Mouse (Mus musculus) adrenal gland, postnatal 14 days (tissue): Measurements from ENCODE around the gene Creg2. TPM values are rescaled to one million over a fixed set of nuclear protein-coding genes. Genes with fewer than 3 reads are reported as not detected.
"Not testable (repeated sequence)": the region's sequence is repeated elsewhere in the genome, so short reads cannot be mapped to it uniquely, and the experiment has no call there.

ENCODE experiments used
- DNase-seq: peaks from one replicate; pipeline ENCODE4 v3.0.0; 2021; ENCODE audit warnings: mixed read lengths
- long read RNA-seq, 2 experiments: library from polyadenylated mRNA; stranded (forward); transcript quantifications; one replicate each; pipeline ENCODE4 v2.0.0; 2021
- total RNA-seq: library from RNA; stranded (reverse); gene quantifications from 2 replicates; pipeline ENCODE4 v1.2.3, GENCODE M21; 2021

The Creg2 gene
- 0.04 and 0.86 TPM in 2 replicates for total RNA-seq
- long read RNA-seq, experiment 1 = 0 reads
- long read RNA-seq, experiment 2 = 0 reads

DNA sequence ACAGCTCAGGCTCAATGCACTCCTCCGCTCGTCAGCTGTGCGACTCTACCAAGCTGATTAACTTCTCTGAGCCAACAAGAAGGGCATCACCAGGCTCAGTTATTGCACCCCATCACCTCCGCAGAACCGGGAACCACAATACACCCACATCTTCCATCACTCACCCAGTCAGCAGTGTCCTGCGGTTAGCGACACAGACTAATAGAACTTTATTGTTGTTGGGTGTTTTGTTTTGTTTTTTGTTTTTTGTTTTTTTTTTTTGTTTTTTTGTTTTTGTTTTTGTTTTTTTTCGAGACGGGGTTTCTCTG, at the start of gene Creg2:
Gene Creg2 (minus strand): TSS at position 234 of the 308 bp plus-strand sequence.
- DNase-seq = no peak

GRCm38 (mm10) chr1:39700599-39701273, 49.5 kb upstream of the Creg2 start:
- DNase-seq = no peak

DNA sequence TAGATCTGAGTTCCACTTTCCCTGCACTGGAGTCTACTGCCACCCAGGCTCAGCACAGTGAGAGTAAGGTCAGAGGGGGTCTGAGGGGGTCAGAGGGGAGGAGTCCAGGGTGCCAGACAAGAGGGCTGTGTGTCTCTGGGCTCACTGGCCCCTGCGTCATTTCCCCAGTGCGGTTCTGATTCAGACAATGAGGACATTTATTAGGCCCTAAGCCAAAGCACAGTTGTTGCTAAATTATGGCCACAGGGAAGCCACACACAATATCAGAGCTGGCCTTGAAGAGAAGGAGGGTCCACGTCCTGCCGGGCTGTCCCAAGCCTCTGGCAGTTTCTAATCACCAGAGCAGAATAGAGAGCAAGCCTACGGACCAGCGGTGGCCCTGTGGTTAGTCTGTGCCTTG, 47.2 kb upstream of the Creg2 start:
- DNase-seq = peak; percentile 75

DNA sequence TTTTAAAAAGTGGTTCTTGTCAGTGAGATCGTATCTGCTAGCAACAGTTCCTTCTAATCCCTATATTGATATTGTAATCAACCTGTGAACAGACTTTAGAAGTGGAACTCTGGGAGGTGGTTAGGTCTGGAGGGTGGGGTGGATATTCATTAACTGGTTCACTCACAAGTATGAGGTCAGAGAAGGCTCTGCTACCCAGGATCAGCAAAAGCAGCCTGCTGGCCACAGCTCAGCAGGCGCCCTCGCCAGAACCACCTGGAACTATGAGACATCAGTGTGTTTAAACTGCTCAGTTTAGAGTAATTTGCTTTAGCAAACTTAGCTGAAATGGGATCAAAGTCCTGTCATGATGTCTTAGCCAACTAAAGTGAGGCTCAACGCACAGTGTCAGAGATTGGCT, 43.9 kb upstream of the Creg2 start:
- DNase-seq = no peak

- DNase-seq = no peak
Measured at GRCm38 (mm10) chr1:39694756-39695155, 43.5 kb upstream of the Creg2 start.

DNA sequence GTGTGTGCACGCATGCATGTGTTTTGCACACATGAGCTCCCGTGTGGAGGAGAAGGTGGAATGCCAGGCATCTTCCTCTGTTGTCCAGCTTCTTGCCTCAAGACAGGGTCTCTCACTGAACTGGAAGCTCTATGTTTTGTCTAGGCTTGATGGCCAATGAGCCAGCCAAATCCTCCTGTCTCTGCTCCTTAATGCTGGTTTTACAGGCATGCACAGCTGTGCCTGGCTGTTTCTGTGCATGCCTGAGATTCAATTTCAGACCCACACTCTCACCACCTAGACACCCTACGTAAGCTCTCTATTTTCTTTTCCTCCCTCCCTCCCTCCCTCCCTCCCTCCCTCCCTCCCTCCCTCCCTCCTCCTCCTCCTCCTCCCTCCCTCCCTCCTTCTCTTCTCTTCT, 40.7 kb upstream of the Creg2 start:
- no peak for DNase-seq

DNA sequence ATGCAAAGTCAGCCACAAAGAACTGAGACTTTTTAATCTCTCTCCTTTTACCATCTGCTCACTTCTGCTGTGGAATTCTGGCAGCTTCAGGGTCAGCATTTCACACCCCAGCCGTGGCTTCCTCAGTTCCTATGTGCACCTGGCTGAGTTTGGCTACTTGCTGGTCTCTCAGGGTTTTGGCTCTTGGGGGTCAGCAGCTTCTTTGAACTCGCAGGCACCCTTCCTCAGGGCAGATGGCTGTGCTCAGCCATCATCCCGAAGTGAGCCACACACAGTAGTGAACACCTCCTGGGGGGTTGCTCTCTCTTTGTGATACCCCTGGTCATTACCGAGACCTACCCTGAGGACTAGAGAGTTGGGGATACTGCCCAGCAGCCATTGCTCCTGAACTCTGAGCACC, 39.8 kb upstream of the Creg2 start:
- DNase-seq = no peak

GRCm38 (mm10) chr1:39688573-39688972, 37.3 kb upstream of the Creg2 start:
- no peak for DNase-seq

- DNase-seq = no peak
Measured at GRCm38 (mm10) chr1:39687279-39687678, 36.0 kb upstream of the Creg2 start.

DNA sequence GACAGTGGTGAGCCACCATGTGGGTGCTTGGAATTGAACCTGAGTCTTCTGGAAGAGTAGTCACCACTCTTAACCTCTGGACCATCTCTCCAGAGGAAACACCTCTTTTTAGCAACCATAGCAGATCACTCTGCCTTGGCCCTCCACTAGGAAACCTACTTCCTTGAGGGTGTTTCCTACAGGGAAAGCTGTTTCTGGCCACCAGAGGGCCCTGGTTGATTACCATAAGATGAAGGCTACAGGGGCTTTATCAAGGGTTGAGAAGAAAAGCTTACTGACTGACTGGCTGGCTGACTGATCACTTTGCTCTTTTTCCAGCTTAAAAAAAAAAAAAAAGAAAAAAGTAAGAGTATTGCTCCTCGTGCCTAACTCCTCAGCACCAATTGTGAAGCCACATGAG, 34.6 kb upstream of the Creg2 start:
- peak; percentile 88 for DNase-seq

DNA sequence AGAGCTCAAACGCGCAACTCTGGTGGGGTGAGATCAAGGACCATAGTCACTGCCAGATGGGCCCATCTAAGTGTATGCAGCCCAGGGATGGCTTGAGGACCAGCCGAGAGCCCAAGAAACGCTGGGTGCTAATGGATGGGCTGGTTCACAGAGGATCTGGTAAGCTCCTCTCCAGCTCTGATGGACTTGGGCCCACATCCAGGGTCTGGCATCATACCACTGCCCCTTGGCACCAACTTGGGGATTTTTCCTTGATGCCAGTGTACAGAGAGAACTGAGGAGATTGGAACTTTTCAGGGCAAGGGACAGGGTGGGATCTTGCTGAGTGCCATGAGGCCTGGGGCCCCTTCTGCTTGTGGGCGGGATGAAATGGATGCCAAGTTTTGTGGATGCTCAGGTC, 30.4 kb upstream of the Creg2 start:
- DNase-seq = no peak

DNA sequence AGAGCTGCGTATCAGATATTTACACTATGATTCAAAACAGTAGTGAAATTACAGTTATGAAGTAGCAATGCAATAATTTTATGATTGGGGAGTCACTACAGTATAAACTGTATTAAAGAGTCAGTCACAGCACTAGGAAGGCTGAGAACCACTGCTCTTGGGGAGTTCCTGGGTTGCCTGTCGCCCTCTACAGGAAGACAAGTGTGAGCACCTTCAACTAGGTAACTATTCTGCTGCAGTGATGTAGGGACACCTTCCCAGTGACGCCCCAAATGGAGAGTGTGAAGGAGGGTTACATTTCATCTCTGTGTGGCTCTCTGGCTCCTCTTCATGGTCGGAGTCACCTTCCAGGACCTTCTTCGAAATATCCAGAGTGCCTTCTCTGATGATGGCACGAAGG, 29.3 kb upstream of the Creg2 start:
- DNase-seq = no peak

DNA sequence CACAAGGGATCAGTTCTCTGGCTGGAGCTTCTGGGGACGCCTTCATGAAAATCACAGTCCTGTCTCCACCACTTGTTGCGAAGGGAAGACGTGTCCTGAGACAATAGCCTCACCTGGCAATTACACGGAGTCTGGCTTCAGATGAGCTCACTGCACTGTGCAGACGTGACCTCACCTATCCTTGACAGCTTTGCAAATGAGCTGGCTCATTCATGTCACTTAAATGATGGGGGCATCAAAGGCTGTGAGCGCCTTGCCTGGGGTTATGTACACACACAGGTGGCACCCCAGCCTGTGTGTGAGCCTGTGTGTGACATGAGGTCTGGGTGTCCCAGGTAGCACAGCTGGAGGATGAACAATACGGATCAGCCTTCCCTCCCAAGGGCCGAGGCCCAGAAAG, 27.6 kb upstream of the Creg2 start:
- DNase-seq = no peak

DNA sequence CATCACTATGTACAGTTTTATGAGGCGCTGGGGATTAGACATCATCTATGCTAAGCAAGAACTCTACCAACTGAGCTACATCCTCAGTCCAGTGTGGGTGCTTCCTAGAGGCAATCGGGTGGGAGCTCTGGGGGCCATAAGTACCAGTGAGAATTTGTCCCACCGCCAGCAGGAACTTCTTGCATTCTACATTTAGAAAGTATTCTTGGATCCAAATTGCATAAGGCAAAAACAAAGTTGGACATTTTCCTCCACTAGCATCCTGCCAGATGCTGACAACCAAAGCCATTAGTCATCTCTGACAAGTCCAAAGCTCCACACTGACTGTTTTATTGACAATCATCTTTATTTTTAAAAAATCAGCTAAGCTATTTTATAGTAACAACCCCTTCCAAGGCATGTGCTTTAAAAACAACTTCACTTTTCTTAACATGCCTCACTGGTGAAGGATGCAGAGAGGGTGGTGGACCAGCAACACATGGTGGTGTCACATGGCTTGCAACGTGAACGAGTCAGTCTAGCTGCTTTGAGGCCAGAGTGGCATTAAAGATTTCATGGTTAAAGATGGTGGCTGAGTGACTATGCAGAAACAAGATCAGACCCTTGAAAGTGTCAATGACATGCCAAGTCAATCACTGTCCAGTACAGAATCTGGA, 25.1 kb upstream of the Creg2 start:
- no peak for DNase-seq

GRCm38 (mm10) chr1:39672362-39673105, 21.3 kb upstream of the Creg2 start:
- DNase-seq = no peak

GRCm38 (mm10) chr1:39670211-39670935, 19.1 kb upstream of the Creg2 start:
- peak; percentile 32 for DNase-seq

DNA sequence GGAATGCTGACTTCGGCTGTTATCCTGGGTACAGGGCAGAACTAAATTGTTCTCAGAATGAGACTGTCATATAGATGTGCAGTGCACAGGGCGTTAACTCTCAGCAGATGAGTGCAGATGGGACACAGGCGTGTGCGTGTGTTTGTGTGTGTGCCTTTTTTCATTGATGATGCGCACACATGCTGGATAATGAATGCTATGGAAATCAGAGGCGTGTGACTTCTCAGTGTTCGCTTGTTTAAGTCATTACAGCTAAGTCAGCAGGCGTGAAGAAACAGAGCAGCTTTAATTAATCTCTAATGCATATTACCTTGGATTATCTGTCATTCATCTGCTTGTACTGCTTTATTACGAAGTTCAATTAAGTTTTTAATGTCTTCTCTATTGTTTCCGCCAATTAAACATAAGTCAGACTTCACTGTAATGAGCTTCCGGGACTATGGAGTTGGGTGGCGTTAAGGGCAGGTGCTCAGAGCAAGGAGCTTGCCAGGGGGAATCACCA, 15.5 kb upstream of the Creg2 start:
- no peak for DNase-seq

GRCm38 (mm10) chr1:39664039-39664625, 12.9 kb upstream of the Creg2 start:
- no peak for DNase-seq

DNA sequence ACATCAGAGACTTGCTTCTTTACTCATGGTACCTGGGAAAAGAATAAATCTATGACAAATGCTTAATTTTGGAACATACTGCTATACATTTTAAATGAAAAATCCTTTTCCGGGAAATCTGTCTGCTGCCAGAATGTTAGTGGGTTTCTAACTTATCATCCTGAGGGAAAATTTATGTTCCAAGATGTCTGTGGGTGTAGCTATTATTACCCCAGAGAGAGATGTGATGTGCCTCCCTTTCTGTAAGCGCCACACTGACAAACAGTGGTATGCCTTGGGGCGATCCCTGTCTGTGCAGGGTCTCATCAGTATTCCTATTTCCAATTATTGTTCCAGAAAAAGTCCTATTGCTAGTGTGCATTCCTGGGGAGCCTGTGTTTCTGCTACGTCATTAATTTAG, 11.8 kb upstream of the Creg2 start:
- DNase-seq = no peak

DNA sequence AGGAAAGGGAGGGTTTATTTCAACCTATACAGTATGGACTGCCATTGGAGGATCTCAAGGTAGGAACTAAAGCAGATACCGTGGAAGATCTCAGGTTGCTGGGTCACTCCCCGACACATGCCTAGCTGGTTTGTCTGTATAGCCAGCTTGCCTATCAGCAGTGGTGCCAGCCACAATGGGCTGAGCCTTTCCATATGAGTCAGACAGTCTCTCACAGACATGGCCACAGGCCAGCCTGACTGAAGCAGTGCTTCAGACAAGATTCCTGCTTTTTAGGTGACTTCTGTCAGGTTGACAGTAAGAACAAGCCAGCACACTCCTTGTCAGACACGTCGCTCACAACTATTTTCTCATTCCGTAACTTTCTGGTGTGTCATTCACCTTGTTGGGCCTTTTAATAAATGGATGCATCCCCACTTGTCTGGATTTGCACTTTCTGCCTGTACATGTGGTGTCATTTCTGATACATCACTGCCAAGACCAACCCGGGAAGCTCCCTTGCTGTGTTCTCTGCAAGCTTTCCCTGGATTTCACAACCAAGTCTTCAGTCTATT, 5.8 kb upstream of the Creg2 start:
- DNase-seq = peak; percentile 28

- not testable (repeated sequence) for DNase-seq
Measured at GRCm38 (mm10) chr1:39654901-39655300, 3.6 kb upstream of the Creg2 start.

DNA sequence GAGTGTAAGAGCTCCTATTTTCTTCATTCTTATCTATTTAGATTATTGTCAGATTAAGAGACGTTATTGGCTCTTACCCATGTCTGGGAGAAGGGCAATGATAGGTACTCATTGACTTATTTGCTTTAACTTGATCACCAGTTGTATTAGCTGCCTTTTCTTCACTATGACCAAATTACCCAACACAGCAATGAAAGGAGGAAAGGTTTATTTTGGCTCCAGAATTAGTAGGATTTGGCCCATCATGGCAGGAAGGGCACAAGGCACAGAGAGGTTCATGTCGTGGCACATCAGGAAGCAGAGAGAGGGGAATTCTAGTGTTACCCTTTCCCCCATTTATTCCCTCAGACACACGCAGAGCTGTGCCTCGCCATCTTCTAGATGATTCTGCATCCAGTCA, 1.8 kb upstream of the Creg2 start:
- DNase-seq = no peak
